Mouse (Mus musculus) heart, embryonic 16.5 days (tissue): ENCODE data around the gene Pcbp4. TPM values are rescaled to one million over a fixed set of nuclear protein-coding genes. Genes with fewer than 3 reads are reported as not detected.

Experiments
- ATAC-seq: fragments of 200-750 bp; cut with Nextera tagmentation; replicated peaks from 2 replicates; pipeline ENCODE4 v1.8.0; 2017; ENCODE audit warnings: moderate number of reproducible peaks; ENCODE audit not compliant: insufficient read depth, low FRiP score; ENCODE audit errors: extremely low read depth
- H3K27ac ChIP-seq: fragments of 300-500 bp; sonication (generic); 2 replicates; pipeline ENCODE4 v1.5.1; 2014; ENCODE audit warnings: mild to moderate bottlenecking, low read length, control low read depth, moderate library complexity
- H3K27me3 ChIP-seq: fragments of 300-500 bp; sonication (generic); 2 replicates; pipeline ENCODE4 v1.6.1; 2014; ENCODE audit warnings: low read length, mixed read lengths; ENCODE audit not compliant: control insufficient read depth, insufficient read depth
- H3K36me3 ChIP-seq: fragments of 300-500 bp; sonication (generic); 2 replicates; pipeline ENCODE4 v1.6.1; 2014; ENCODE audit not compliant: control insufficient read depth, insufficient read depth
- H3K4me1 ChIP-seq: fragments of 300-500 bp; sonication (generic); 2 replicates; pipeline ENCODE4 v1.6.1; 2014; ENCODE audit warnings: low read length, mixed read lengths; ENCODE audit not compliant: control insufficient read depth, insufficient read depth
- H3K4me2 ChIP-seq: fragments of 300-500 bp; sonication (generic); 2 replicates; pipeline ENCODE4 v1.6.1; 2014; ENCODE audit warnings: low read depth, mild to moderate bottlenecking, control low read depth, low read length
- H3K4me3 ChIP-seq: fragments of 300-500 bp; sonication (generic); 2 replicates; pipeline ENCODE4 v1.5.1; 2014; ENCODE audit warnings: mild to moderate bottlenecking, control low read depth, low read length
- H3K9ac ChIP-seq: fragments of 300-500 bp; sonication (generic); 2 replicates; pipeline ENCODE4 v1.6.1; 2014; ENCODE audit warnings: low read length, control low read depth
- H3K9me3 ChIP-seq: fragments of 300-500 bp; sonication (generic); replicated peaks from 2 replicates; pipeline ENCODE4 v1.6.1; 2016; ENCODE audit warnings: low read length; ENCODE audit not compliant: control insufficient read depth
- WGBS: fragments of 180-500 bp; shearing (Covaris S2); extraction: QIAGEN DNeasy Blood & Tissue Kit; methylation state at CpG from one replicate; pipeline ENCODE4 v1.1.7; 2014; 5-methylcytosine and 5-hydroxymethylcytosine counted together
- polyA plus RNA-seq: library from polyadenylated mRNA; unstranded; fragments of >200 nt; fragmentation: Nextera tagmentation; extraction: Ambion mirVana; gene quantifications from 2 replicates; pipeline ENCODE4 v1.2.1, GENCODE M21; 2015

Pcbp4 gene
- polyA plus RNA-seq, 1 experiment from 2014 or later, result 64.8 TPM

- Histone ChIP-seq H3K36me3 (peaks cover 29% of the 10 kb centered on the region), H3K27ac (no peak overlapping the region), H3K4me1 (peaks cover 17% of the 10 kb centered on the region), H3K9ac (no peak overlapping the region), H3K9me3 (no peaks in the 10 kb centered on the region), H3K27me3 (no peaks in the 10 kb centered on the region), H3K4me3 (no peak overlapping the region), H3K4me2 (no peak overlapping the region)
- ATAC-seq, result no peak
- 66% methylated on average over 7 of the region's 7 CpGs for WGBS
Measured at GRCm38 (mm10) chr9:106433389-106433788, 19.7 kb upstream of the Pcbp4 start.

- Histone ChIP-seq H3K4me2 (no peak overlapping the region), H3K27ac (no peak overlapping the region), H3K9ac (0 out of 2 replicates have a peak overlapping the region, but pooled peaks have one; percentile 11), H3K27me3 (no peaks in the 10 kb centered on the region), H3K9me3 (no peaks in the 10 kb centered on the region), H3K4me3 (no peak overlapping the region), H3K4me1 (peaks cover 11% of the 10 kb centered on the region), H3K36me3 (peaks cover 22% of the 10 kb centered on the region)
- ATAC-seq, result no peak
- WGBS, result 78% methylated on average over 9 of the region's 9 CpGs
Measured at GRCm38 (mm10) chr9:106436566-106436965, 16.5 kb upstream of the Pcbp4 start.

GRCm38 (mm10) chr9:106442680-106443079 lies 10.4 kb upstream of the Pcbp4 start:
- Histone ChIP-seq H3K27me3 (no peaks in the 10 kb centered on the region), H3K36me3 (no peaks in the 10 kb centered on the region), H3K9ac (no peak overlapping the region), H3K9me3 (no peaks in the 10 kb centered on the region), H3K4me2 (no peak overlapping the region), H3K27ac (no peak overlapping the region), H3K4me1 (peaks cover 10% of the 10 kb centered on the region), H3K4me3 (no peak overlapping the region)
- ATAC-seq, result no peak
- 76% methylated on average over 5 of the region's 5 CpGs for WGBS

GRCm38 (mm10) chr9:106444836-106445235 lies 8.3 kb upstream of the Pcbp4 start:
- H3K4me2 ChIP-seq, result no peak overlapping the region
- H3K4me1 ChIP-seq, result peaks cover 14% of the 10 kb centered on the region
- H3K27me3 ChIP-seq, result no peaks in the 10 kb centered on the region
- 83% methylated on average over 4 of the region's 4 CpGs for WGBS
- no peak for ATAC-seq
- no peak overlapping the region for H3K27ac ChIP-seq
- no peak overlapping the region for H3K4me3 ChIP-seq
- H3K9me3 ChIP-seq, result no peaks in the 10 kb centered on the region
- H3K9ac ChIP-seq, result no peak overlapping the region
- H3K36me3 ChIP-seq, result no peaks in the 10 kb centered on the region

GRCm38 (mm10) chr9:106447348-106447747 lies 5.7 kb upstream of the Pcbp4 start, which contains the start of the genes Abhd14b and Abhd14a:
TSS of gene Abhd14b (plus strand) at chr9:106447459.
TSS of gene Abhd14a (minus strand) at chr9:106447678.
- WGBS, result under 1% methylated on average over 24 of the region's 24 CpGs

GRCm38 (mm10) chr9:106447951-106448350 lies 5.1 kb upstream of the Pcbp4 start:
- Histone ChIP-seq H3K36me3 (no peaks in the 10 kb centered on the region), H3K27me3 (no peaks in the 10 kb centered on the region), H3K9me3 (no peaks in the 10 kb centered on the region), H3K4me3 (peak overlapping the region; percentile 65), H3K4me1 (peaks cover 31% of the 10 kb centered on the region), H3K9ac (peak overlapping the region; percentile 71), H3K4me2 (peak overlapping the region; percentile 93), H3K27ac (peak overlapping the region; percentile 19)
- 34% methylated on average over 9 of the region's 9 CpGs for WGBS
- ATAC-seq, result peak; percentile 1; the same call in 1 of the 2 replicates

More at GRCm38 (mm10) chr9:106447348-106447747, 5.7 kb upstream of the Pcbp4 start, which contains the start of the genes Abhd14b and Abhd14a:
- no peaks in the 10 kb centered on the region for H3K27me3 ChIP-seq
- no peaks in the 10 kb centered on the region for H3K9me3 ChIP-seq
- no peaks in the 10 kb centered on the region for H3K36me3 ChIP-seq
- H3K4me2 ChIP-seq, result peak within 1 kb of the TSS; percentile 93
- ATAC-seq, result peak; percentile 86
- H3K27ac ChIP-seq, result peak within 1 kb of the TSS; percentile 83
- H3K4me3 ChIP-seq, result peak within 1 kb of the TSS; percentile 65
- peaks cover 25% of the 10 kb centered on the region for H3K4me1 ChIP-seq
- H3K9ac ChIP-seq, result peak within 1 kb of the TSS; percentile 81

- under 1% methylated on average over 23 of the region's 23 CpGs for WGBS
- H3K9ac ChIP-seq, result peak overlapping the region; percentile 81
- no peaks in the 10 kb centered on the region for H3K9me3 ChIP-seq
- H3K27ac ChIP-seq, result peak overlapping the region; percentile 83
- peak; percentile 53 for ATAC-seq
- peaks cover 34% of the 10 kb centered on the region for H3K4me1 ChIP-seq
- H3K4me2 ChIP-seq, result peak overlapping the region; percentile 93
- no peaks in the 10 kb centered on the region for H3K27me3 ChIP-seq
- H3K36me3 ChIP-seq, result no peaks in the 10 kb centered on the region
- peak overlapping the region; percentile 65 for H3K4me3 ChIP-seq
Measured at GRCm38 (mm10) chr9:106448498-106449031, 4.5 kb upstream of the Pcbp4 start.

- WGBS, result 87% methylated on average over 8 of the region's 8 CpGs
- H3K9ac ChIP-seq, result no peak overlapping the region
- H3K4me1 ChIP-seq, result peaks cover 42% of the 10 kb centered on the region
- no peaks in the 10 kb centered on the region for H3K9me3 ChIP-seq
- no peak overlapping the region for H3K4me3 ChIP-seq
- no peak overlapping the region for H3K4me2 ChIP-seq
- no peak for ATAC-seq
- H3K27ac ChIP-seq, result no peak overlapping the region
- no peaks in the 10 kb centered on the region for H3K36me3 ChIP-seq
- no peaks in the 10 kb centered on the region for H3K27me3 ChIP-seq
Measured at GRCm38 (mm10) chr9:106449947-106450346, 3.1 kb upstream of the Pcbp4 start.

GRCm38 (mm10) chr9:106450661-106451060 lies 2.4 kb upstream of the Pcbp4 start:
- peak overlapping the region; percentile 26 for H3K4me2 ChIP-seq
- WGBS, result 23% methylated on average over 9 of the region's 9 CpGs
- no peak overlapping the region for H3K4me3 ChIP-seq
- H3K36me3 ChIP-seq, result no peaks in the 10 kb centered on the region
- no peak for ATAC-seq
- H3K27ac ChIP-seq, result peak overlapping the region; percentile 30; the same call in 1 of the 2 replicates
- no peak overlapping the region for H3K9ac ChIP-seq
- peaks cover 48% of the 10 kb centered on the region for H3K4me1 ChIP-seq
- H3K9me3 ChIP-seq, result no peaks in the 10 kb centered on the region
- no peaks in the 10 kb centered on the region for H3K27me3 ChIP-seq
